Mouse (Mus musculus): ENCODE measurements around the gene Gsk3a. TPM values are rescaled to one million over a fixed set of nuclear protein-coding genes. Genes with fewer than 3 reads are reported as not detected.

Gene Gsk3a
- total and polyA plus RNA-seq, 3 experiments: 45.8 to 76.1 (median 47.5) TPM

- dilution Hi-C loops (cut with MboI; ENCODE audit: extremely low pct_ligation_motif_present, extremely low pct_unique_long_range_greater_than_20kb, low sequenced_read_pairs) (no loop called here), in situ Hi-C loops (cut with MboI; ENCODE audit: low pct_ligation_motif_present, low pct_unique_long_range_greater_than_20kb, low sequenced_read_pairs) (loop anchor here (5.0 kb wide), 1 partner anchor 34 kb away; no protein-coding TSS in a partner anchor)
- peaks cover 3 to 23% of the 10 kb centered on the region in 2 experiments; a peak in 3 of 4 replicates for H3K4me1 ChIP-seq (ENCODE audit: control insufficient read depth in 1 of 2, insufficient read depth in 2 of 2)
Measured at GRCm38 (mm10) chr7:25243361-25243760, 5.7 kb upstream of the Gsk3a start.

GRCm38 (mm10) chr7:25241062-25241461 is 3.4 kb upstream of the Gsk3a start:
- Histone ChIP-seq H3K4me3 (replicated peaks in 1 of 3; ENCODE audit: low read depth in 2 of 3, low read length in 2 of 3, poor library complexity in 1 of 3) (no peak overlapping the region), H3K9me3 (replicated peaks; ENCODE audit: low read length) (no peaks in the 10 kb centered on the region), H3K27me3 (replicated peaks) (no peaks in the 10 kb centered on the region), H3K4me2 (ENCODE audit: insufficient read depth, low read depth, poor library complexity, severe bottlenecking) (no peak overlapping the region), H3K27ac (ENCODE audit: insufficient read depth, low read depth) (no peak overlapping the region), H3K4me1 (ENCODE audit: control insufficient read depth in 1 of 2, insufficient read depth in 2 of 2) (peaks cover 2 to 13% of the 10 kb centered on the region in 2 experiments; a peak in 3 of 4 replicates), H3K9ac (ENCODE audit: insufficient read depth, low read depth) (no peak overlapping the region), H3K36me3 (replicated peaks in 1 of 2; ENCODE audit: control insufficient read depth in 1 of 2, insufficient read depth in 1 of 2, low read length in 1 of 2) (peaks cover 11 to 38% of the 10 kb centered on the region in 2 experiments), H3K79me2 (replicated peaks; ENCODE audit: control insufficient read depth, extremely low read depth, insufficient read depth, poor library complexity, severe bottlenecking) (peaks cover 14% of the 10 kb centered on the region)
- DNase-seq (ENCODE audit: extremely low read depth): no peak
- dilution Hi-C loops (cut with MboI; ENCODE audit: extremely low pct_ligation_motif_present, extremely low pct_unique_long_range_greater_than_20kb, low sequenced_read_pairs) (no loop called here), in situ Hi-C loops (cut with MboI; ENCODE audit: low pct_ligation_motif_present, low pct_unique_long_range_greater_than_20kb, low sequenced_read_pairs) (loop anchor here (5.0 kb wide), 1 partner anchor 36 kb away; no protein-coding TSS in a partner anchor)
- TF ChIP-seq POLR2AphosphoS2 (IDR thresholded peaks at IDR 0.05; ENCODE audit: low read depth, low read length) (no peak), CTCF (conservative IDR thresholded peaks at IDR 0.05 in 1 of 2, IDR thresholded peaks at IDR 0.05 in 1 of 2; ENCODE audit: low read depth in 2 of 2, low read length in 2 of 2) (peak in 1 of 2 experiments; percentile 24; a peak in 1 of 4 replicates), SMC3 (IDR thresholded peaks at IDR 0.05; ENCODE audit: low read depth, low read length) (peak; percentile 13)

More at GRCm38 (mm10) chr7:25243361-25243760, 5.7 kb upstream of the Gsk3a start:
- Histone ChIP-seq H3K9me3 (replicated peaks; ENCODE audit: low read length) (no peaks in the 10 kb centered on the region), H3K9ac (ENCODE audit: insufficient read depth, low read depth) (no peak overlapping the region), H3K4me3 (replicated peaks in 1 of 3; ENCODE audit: low read depth in 2 of 3, low read length in 2 of 3, poor library complexity in 1 of 3) (no peak overlapping the region), H3K27ac (ENCODE audit: insufficient read depth, low read depth) (no peak overlapping the region), H3K27me3 (replicated peaks) (no peaks in the 10 kb centered on the region), H3K79me2 (replicated peaks; ENCODE audit: control insufficient read depth, extremely low read depth, insufficient read depth, poor library complexity, severe bottlenecking) (peaks cover 5% of the 10 kb centered on the region; the same call in 1 of the 2 replicates), H3K4me2 (ENCODE audit: insufficient read depth, low read depth, poor library complexity, severe bottlenecking) (no peak overlapping the region), H3K36me3 (replicated peaks in 1 of 2; ENCODE audit: control insufficient read depth in 1 of 2, insufficient read depth in 1 of 2, low read length in 1 of 2) (peaks cover 11 to 47% of the 10 kb centered on the region in 2 experiments)
- no peak for DNase-seq (ENCODE audit: extremely low read depth)
- TF ChIP-seq GABPA (IDR thresholded peaks at IDR 0.05; ENCODE audit: insufficient replicate concordance, low read depth, low read length): no peak
- TF ChIP-seq CHD1 (IDR thresholded peaks at IDR 0.05; ENCODE audit: low read depth, low read length): no peak
- no peak for TF ChIP-seq TBP (conservative IDR thresholded peaks at IDR 0.05; ENCODE audit: low read depth, low read length)

GRCm38 (mm10) chr7:25240631-25241030 is 3.0 kb upstream of the Gsk3a start:
- peaks cover 12 to 38% of the 10 kb centered on the region in 2 experiments for H3K36me3 ChIP-seq (replicated peaks in 1 of 2; ENCODE audit: control insufficient read depth in 1 of 2, insufficient read depth in 1 of 2, low read length in 1 of 2)
- peaks cover 3 to 17% of the 10 kb centered on the region in 2 experiments for H3K4me1 ChIP-seq (ENCODE audit: control insufficient read depth in 1 of 2, insufficient read depth in 2 of 2)
- H3K4me2 ChIP-seq (ENCODE audit: insufficient read depth, low read depth, poor library complexity, severe bottlenecking): no peak overlapping the region
- H3K4me3 ChIP-seq (replicated peaks in 1 of 3; ENCODE audit: low read depth in 2 of 3, low read length in 2 of 3, poor library complexity in 1 of 3): no peak overlapping the region
- H3K9me3 ChIP-seq (replicated peaks; ENCODE audit: low read length): no peaks in the 10 kb centered on the region
- H3K27ac ChIP-seq (ENCODE audit: insufficient read depth, low read depth): no peak overlapping the region
- peaks cover 18% of the 10 kb centered on the region for H3K79me2 ChIP-seq (replicated peaks; ENCODE audit: control insufficient read depth, extremely low read depth, insufficient read depth, poor library complexity, severe bottlenecking)
- no peak overlapping the region for H3K9ac ChIP-seq (ENCODE audit: insufficient read depth, low read depth)
- H3K27me3 ChIP-seq (replicated peaks): no peaks in the 10 kb centered on the region
- TF ChIP-seq ZC3H11A (IDR thresholded peaks at IDR 0.05; ENCODE audit: low read depth, low read length): no peak
- TF ChIP-seq PAX5 (IDR thresholded peaks at IDR 0.05; ENCODE audit: low read length): no peak
- no peak for TF ChIP-seq EP300 (IDR thresholded peaks at IDR 0.05; ENCODE audit: low read length)
- no peak for TF ChIP-seq NRF1 (IDR thresholded peaks at IDR 0.05; ENCODE audit: low read depth, low read length)
- TF ChIP-seq KAT2A (IDR thresholded peaks at IDR 0.05; ENCODE audit: insufficient replicate concordance, low read length): no peak
- no peak for TF ChIP-seq MXI1 (IDR thresholded peaks at IDR 0.05; ENCODE audit: low read depth, low read length)
- no peak for TF ChIP-seq GABPA (IDR thresholded peaks at IDR 0.05; ENCODE audit: insufficient replicate concordance, low read depth, low read length)
- TF ChIP-seq CHD2 (IDR thresholded peaks at IDR 0.05; ENCODE audit: low read length): no peak
- TF ChIP-seq MAFK (IDR thresholded peaks at IDR 0.05; ENCODE audit: insufficient replicate concordance, low read length): no peak
- no peak for TF ChIP-seq USF2 (conservative IDR thresholded peaks at IDR 0.05; ENCODE audit: low read depth, low read length)
- TF ChIP-seq NELFE (IDR thresholded peaks at IDR 0.05; ENCODE audit: low read depth, low read length): no peak
- no peak for TF ChIP-seq IRF4 (IDR thresholded peaks at IDR 0.05; ENCODE audit: low read depth, low read length)
- no peak for TF ChIP-seq TCF12 (IDR thresholded peaks at IDR 0.05; ENCODE audit: low read depth, low read length)
- no peak for TF ChIP-seq CHD1 (IDR thresholded peaks at IDR 0.05; ENCODE audit: low read depth, low read length)
- no peak for TF ChIP-seq MYC (IDR thresholded peaks at IDR 0.05; ENCODE audit: low read depth, low read length)
- TF ChIP-seq ZKSCAN1 (IDR thresholded peaks at IDR 0.05; ENCODE audit: borderline replicate concordance, low read depth, low read length): no peak
- TF ChIP-seq TBP (conservative IDR thresholded peaks at IDR 0.05; ENCODE audit: low read depth, low read length): no peak
- dilution Hi-C loops (cut with MboI; ENCODE audit: extremely low pct_ligation_motif_present, extremely low pct_unique_long_range_greater_than_20kb, low sequenced_read_pairs): no loop called here
- no peak for DNase-seq (ENCODE audit: extremely low read depth)
- in situ Hi-C loops (cut with MboI; ENCODE audit: low pct_ligation_motif_present, low pct_unique_long_range_greater_than_20kb, low sequenced_read_pairs): loop anchor here (5.0 kb wide), 1 partner anchor 37 kb away; no protein-coding TSS in a partner anchor

Measured in CH12.LX (cell line).